Mouse (Mus musculus): ENCODE data around the gene Mfn1. TPM values are rescaled to one million over a fixed set of nuclear protein-coding genes. Genes with fewer than 3 reads are reported as not detected.

The Mfn1 gene
- polyA plus RNA-seq, 1 experiment: 101 TPM

DNA sequence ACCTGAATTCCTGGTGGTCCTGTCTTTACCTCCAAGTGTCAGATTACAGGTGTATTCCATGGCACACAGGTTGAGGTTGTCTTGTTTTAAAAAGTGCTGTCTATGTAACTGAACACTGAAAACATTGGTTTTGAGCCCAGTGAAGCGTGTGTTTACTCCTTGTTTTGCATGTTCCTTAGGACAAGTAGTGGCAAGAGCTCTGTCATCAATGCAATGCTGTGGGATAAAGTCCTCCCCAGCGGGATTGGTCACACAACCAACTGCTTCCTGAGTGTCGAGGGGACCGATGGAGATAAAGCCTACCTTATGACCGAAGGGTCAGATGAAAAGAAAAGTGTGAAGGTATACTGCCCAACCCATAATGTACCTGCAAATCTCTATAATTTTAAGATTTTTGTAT is 8.8 kb downstream of the Mfn1 start:
- TF ChIP-seq POLR2A (IDR thresholded peaks at IDR 0.05; ENCODE audit: extremely low read depth, insufficient read depth, low read length) (no peak), CTCF (IDR thresholded peaks at IDR 0.05; ENCODE audit: extremely low read depth, insufficient read depth, low read length) (no peak)
- peak overlapping the region; percentile 51; the same call in 1 of the 2 replicates for H3K27ac ChIP-seq (ENCODE audit: insufficient read depth, low read length)

DNA sequence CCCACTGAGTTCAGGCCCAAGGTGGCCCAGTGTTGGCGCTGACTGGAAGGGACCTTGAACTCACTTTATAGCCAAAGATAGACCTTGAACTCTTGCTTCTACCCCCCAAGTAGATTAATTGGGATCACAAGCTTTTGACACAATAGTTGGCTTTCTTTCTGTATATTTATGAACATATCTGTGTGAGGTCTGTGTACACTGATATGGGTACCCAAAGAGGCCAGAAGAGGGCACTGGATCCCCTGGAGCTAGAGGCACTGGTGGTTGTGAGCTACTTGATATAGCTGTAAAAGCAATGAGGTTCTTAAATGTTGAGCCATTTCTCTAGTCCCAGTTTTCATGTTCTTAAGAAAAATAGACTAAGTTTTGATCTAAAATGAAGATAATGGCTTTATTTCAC is 23.8 kb downstream of the Mfn1 start:
- Histone ChIP-seq H3K4me1 (ENCODE audit: control insufficient read depth, insufficient read depth, low read length) (no peaks in the 10 kb centered on the region), H3K4me3 (ENCODE audit: insufficient read depth, low read length) (no peak overlapping the region), H3K27ac (ENCODE audit: insufficient read depth, low read length) (no peak overlapping the region)
- peak; percentile 15; the same call in 1 of the 2 replicates for TF ChIP-seq CTCF (IDR thresholded peaks at IDR 0.05; ENCODE audit: extremely low read depth, insufficient read depth, low read length)
- TF ChIP-seq POLR2A (IDR thresholded peaks at IDR 0.05; ENCODE audit: extremely low read depth, insufficient read depth, low read length): no peak

More for the DNA sequence above, 8.8 kb downstream of the Mfn1 start:
- Histone ChIP-seq H3K4me1 (ENCODE audit: control insufficient read depth, insufficient read depth, low read length) (peaks cover 4% of the 10 kb centered on the region; the same call in 1 of the 2 replicates), H3K4me3 (ENCODE audit: insufficient read depth, low read length) (no peak overlapping the region)

DNA sequence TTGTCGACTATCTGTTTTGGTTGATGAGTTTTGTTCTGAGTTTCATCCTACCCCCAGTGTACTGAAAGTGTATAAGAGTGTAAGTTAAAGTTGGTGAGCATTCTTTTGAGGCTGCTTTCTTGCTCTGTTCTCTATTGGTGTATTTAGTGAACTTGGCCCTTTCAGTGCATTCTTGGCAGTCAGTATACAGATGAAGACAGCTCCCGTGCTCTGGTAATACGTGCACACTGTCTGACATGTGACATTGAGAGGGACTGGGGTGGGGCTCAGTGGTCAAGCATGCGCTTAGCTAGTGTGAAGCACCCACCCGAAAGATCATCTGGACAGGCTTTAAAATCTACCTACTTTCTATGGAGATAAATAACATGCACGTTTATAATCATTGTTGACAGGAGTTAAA is 34.1 kb downstream of the Mfn1 start:
- no peak overlapping the region for H3K27ac ChIP-seq (ENCODE audit: insufficient read depth, low read length)
- no peak for TF ChIP-seq CTCF (IDR thresholded peaks at IDR 0.05; ENCODE audit: extremely low read depth, insufficient read depth, low read length)
- no peak for TF ChIP-seq POLR2A (IDR thresholded peaks at IDR 0.05; ENCODE audit: extremely low read depth, insufficient read depth, low read length)
- H3K4me1 ChIP-seq (ENCODE audit: control insufficient read depth, insufficient read depth, low read length): no peaks in the 10 kb centered on the region
- H3K4me3 ChIP-seq (ENCODE audit: insufficient read depth, low read length): no peak overlapping the region

- Histone ChIP-seq H3K4me1 (ENCODE audit: control insufficient read depth, insufficient read depth, low read length) (no peaks in the 10 kb centered on the region), H3K4me3 (ENCODE audit: insufficient read depth, low read length) (no peak overlapping the region), H3K27ac (ENCODE audit: insufficient read depth, low read length) (no peak overlapping the region)
- TF ChIP-seq CTCF (IDR thresholded peaks at IDR 0.05; ENCODE audit: extremely low read depth, insufficient read depth, low read length) (no peak), POLR2A (IDR thresholded peaks at IDR 0.05; ENCODE audit: extremely low read depth, insufficient read depth, low read length) (no peak)
These were observed 43.8 kb downstream of the Mfn1 start for GRCm38 (mm10) chr3:32573086-32573485.

- no peaks in the 10 kb centered on the region for H3K4me1 ChIP-seq (ENCODE audit: control insufficient read depth, insufficient read depth, low read length)
- no peak overlapping the region for H3K27ac ChIP-seq (ENCODE audit: insufficient read depth, low read length)
- H3K4me3 ChIP-seq (ENCODE audit: insufficient read depth, low read length): no peak overlapping the region
- TF ChIP-seq POLR2A (IDR thresholded peaks at IDR 0.05; ENCODE audit: extremely low read depth, insufficient read depth, low read length): no peak
- no peak for TF ChIP-seq CTCF (IDR thresholded peaks at IDR 0.05; ENCODE audit: extremely low read depth, insufficient read depth, low read length)
These were observed 44.6 kb downstream of the Mfn1 start for GRCm38 (mm10) chr3:32573881-32574280.

- H3K4me1 ChIP-seq (ENCODE audit: control insufficient read depth, insufficient read depth, low read length): peaks cover under 1% of the 10 kb centered on the region; the same call in 1 of the 2 replicates
- TF ChIP-seq CTCF (IDR thresholded peaks at IDR 0.05; ENCODE audit: extremely low read depth, insufficient read depth, low read length) (no peak), POLR2A (IDR thresholded peaks at IDR 0.05; ENCODE audit: extremely low read depth, insufficient read depth, low read length) (no peak)
- no peak overlapping the region for H3K4me3 ChIP-seq (ENCODE audit: insufficient read depth, low read length)
- no peak overlapping the region for H3K27ac ChIP-seq (ENCODE audit: insufficient read depth, low read length)
These were observed 45.9 kb downstream of the Mfn1 start for GRCm38 (mm10) chr3:32575151-32575550.

DNA sequence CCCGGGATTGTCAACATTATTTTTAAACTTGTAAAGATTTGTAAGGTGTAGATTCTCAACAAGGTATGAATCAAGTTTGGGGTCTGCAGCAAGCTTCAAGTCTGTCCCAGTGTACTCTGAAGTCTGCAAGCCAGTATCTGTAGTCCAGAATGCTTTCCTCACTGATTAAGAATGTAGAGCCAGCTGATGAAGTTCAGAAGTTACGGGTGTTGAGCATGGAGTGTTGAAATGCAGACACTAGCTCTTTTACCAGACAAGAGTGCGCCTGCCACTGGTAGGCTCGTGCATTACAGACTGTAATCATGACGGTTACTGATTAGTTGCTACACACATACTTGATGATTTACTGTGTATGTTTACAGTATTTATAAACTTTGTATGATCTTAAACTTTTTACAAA is 49.5 kb downstream of the Mfn1 start:
- Histone ChIP-seq H3K4me1 (ENCODE audit: control insufficient read depth, insufficient read depth, low read length) (peaks cover 2% of the 10 kb centered on the region; the same call in 1 of the 2 replicates), H3K27ac (ENCODE audit: insufficient read depth, low read length) (no peak overlapping the region), H3K4me3 (ENCODE audit: insufficient read depth, low read length) (no peak overlapping the region)
- TF ChIP-seq POLR2A (IDR thresholded peaks at IDR 0.05; ENCODE audit: extremely low read depth, insufficient read depth, low read length) (no peak), CTCF (IDR thresholded peaks at IDR 0.05; ENCODE audit: extremely low read depth, insufficient read depth, low read length) (no peak)

GRCm38 (mm10) chr3:32580738-32581137 is 51.5 kb downstream of the Mfn1 start:
- Histone ChIP-seq H3K4me1 (ENCODE audit: control insufficient read depth, insufficient read depth, low read length) (peaks cover 2% of the 10 kb centered on the region; the same call in 1 of the 2 replicates), H3K27ac (ENCODE audit: insufficient read depth, low read length) (no peak overlapping the region), H3K4me3 (ENCODE audit: insufficient read depth, low read length) (no peak overlapping the region)
- TF ChIP-seq CTCF (IDR thresholded peaks at IDR 0.05; ENCODE audit: extremely low read depth, insufficient read depth, low read length) (no peak), POLR2A (IDR thresholded peaks at IDR 0.05; ENCODE audit: extremely low read depth, insufficient read depth, low read length) (no peak)

- TF ChIP-seq CTCF (IDR thresholded peaks at IDR 0.05; ENCODE audit: extremely low read depth, insufficient read depth, low read length) (no peak), POLR2A (IDR thresholded peaks at IDR 0.05; ENCODE audit: extremely low read depth, insufficient read depth, low read length) (no peak)
- H3K4me3 ChIP-seq (ENCODE audit: insufficient read depth, low read length): no peak overlapping the region
- H3K4me1 ChIP-seq (ENCODE audit: control insufficient read depth, insufficient read depth, low read length): peaks cover 2% of the 10 kb centered on the region; the same call in 1 of the 2 replicates
- H3K27ac ChIP-seq (ENCODE audit: insufficient read depth, low read length): no peak overlapping the region
These were observed 52.6 kb downstream of the Mfn1 start for GRCm38 (mm10) chr3:32581911-32582310.

DNA sequence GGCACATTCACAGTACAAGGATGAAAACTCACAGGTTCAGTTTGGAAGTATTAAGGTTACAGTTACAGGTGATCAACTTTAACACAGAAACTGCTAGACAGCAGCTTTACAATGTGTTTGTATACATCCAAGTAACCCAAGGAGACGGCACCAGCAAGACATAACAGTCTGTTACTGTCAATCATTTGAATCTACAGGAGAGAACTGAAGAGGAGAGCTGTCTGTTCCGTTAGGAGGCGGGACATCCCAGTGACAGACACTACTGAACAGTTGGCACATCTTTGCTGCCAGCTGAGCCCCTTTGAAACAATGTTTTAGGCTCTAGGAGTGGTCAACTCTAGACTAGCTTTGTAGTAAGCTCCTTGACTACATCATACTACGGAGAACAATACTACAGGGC is 54.2 kb downstream of the Mfn1 start:
- no peak overlapping the region for H3K27ac ChIP-seq (ENCODE audit: insufficient read depth, low read length)
- peaks cover 2% of the 10 kb centered on the region; the same call in 1 of the 2 replicates for H3K4me1 ChIP-seq (ENCODE audit: control insufficient read depth, insufficient read depth, low read length)
- TF ChIP-seq POLR2A (IDR thresholded peaks at IDR 0.05; ENCODE audit: extremely low read depth, insufficient read depth, low read length) (no peak), CTCF (IDR thresholded peaks at IDR 0.05; ENCODE audit: extremely low read depth, insufficient read depth, low read length) (no peak)
- no peak overlapping the region for H3K4me3 ChIP-seq (ENCODE audit: insufficient read depth, low read length)
